Mouse (Mus musculus): ENCODE measurements around the gene Ushbp1. TPM values are rescaled to one million over a fixed set of nuclear protein-coding genes. Genes with fewer than 3 reads are reported as not detected.

Gene Ushbp1
- total and polyA plus RNA-seq, 3 experiments: 0.08 to 0.11 TPM; not detected in 1

DNA sequence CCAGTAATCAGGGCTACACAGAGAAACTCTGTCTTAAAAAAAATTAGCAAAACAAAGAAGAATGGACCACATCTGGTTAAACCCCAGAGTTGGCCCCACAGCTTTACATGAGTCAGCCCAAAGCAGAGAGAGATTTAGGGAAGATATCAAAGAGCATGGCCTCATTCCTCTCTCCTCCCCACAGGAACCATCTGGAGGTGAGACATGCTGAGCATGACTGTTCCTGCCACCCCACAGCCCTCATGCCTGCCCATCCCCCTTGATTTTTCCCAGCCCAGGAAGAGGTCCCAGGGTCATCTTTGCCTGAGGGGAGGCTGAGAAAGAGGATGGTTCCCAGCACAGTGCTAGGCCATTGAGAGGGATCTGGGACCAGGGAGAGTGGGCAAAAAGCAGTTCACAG is 27.2 kb downstream of the Ushbp1 start:
- DNase-seq (ENCODE audit: low spot score) (no peak), ATAC-seq (ENCODE audit: extremely low read depth, insufficient number of reproducible peaks, low FRiP score, poor library complexity, severe bottlenecking) (no peak)
- no peak for TF ChIP-seq POLR2AphosphoS5 (IDR thresholded peaks at IDR 0.05; ENCODE audit: insufficient replicate concordance, low read depth, low read length)
- no peak for TF ChIP-seq CTCF (IDR thresholded peaks at IDR 0.05; ENCODE audit: low read depth, low read length)
- TF ChIP-seq GATA1 (IDR thresholded peaks at IDR 0.05; ENCODE audit: borderline replicate concordance, low read length): no peak
- TF ChIP-seq TAL1 (conservative IDR thresholded peaks at IDR 0.05; ENCODE audit: low read depth, low read length): no peak
- no peak for TF ChIP-seq GATA2 (IDR thresholded peaks at IDR 0.05; ENCODE audit: borderline replicate concordance, low read depth, low read length)
- Histone ChIP-seq H3K4me1 (ENCODE audit: insufficient read depth, low read depth, low read length) (peaks cover 54% of the 10 kb centered on the region), H3K27me3 (ENCODE audit: insufficient read depth, low read length) (no peaks in the 10 kb centered on the region), H3K4me3 (ENCODE audit: low read depth, low read length) (peak overlapping the region; percentile 48; the same call in 1 of the 2 replicates), H3K36me3 (replicated peaks) (peaks cover 37% of the 10 kb centered on the region), H3K9me3 (replicated peaks) (no peaks in the 10 kb centered on the region)

DNA sequence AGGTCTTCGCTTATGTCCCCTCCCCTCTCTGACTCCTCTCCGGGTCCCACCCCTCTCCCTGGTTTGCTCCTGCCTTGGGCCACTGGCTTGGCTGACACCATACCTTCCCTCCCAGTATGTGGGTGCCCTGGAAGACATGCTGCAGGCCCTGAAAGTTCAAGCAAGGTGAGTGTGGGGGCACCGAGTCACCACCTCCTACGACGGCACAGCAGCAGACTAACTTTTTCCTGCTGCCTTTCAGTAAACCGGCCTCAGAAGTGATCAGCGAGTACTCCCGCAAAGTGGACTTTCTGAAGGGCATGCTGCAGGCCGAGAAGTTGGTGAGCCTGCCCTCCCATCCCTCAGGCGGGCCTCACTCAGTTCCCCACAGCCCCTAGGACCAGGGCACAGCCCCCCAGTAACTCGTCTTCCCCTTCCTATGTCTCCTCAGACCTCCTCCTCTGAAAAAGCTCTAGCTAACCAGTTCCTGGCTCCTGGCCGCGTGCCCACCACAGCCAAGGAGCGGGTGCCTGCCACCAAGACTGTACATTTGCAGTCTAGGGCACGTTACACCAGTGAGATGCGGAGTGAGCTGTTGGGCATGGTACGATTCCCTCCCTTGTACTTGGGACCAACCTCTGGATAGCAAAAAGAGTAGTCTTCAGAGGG is 27.9 kb downstream of the Ushbp1 start:
- peak overlapping the region; percentile 81 for H3K4me3 ChIP-seq (ENCODE audit: low read depth, low read length)
- no peak for TF ChIP-seq TAL1 (conservative IDR thresholded peaks at IDR 0.05; ENCODE audit: low read depth, low read length)
- no peak for TF ChIP-seq GATA2 (IDR thresholded peaks at IDR 0.05; ENCODE audit: borderline replicate concordance, low read depth, low read length)
- no peak for TF ChIP-seq GATA1 (IDR thresholded peaks at IDR 0.05; ENCODE audit: borderline replicate concordance, low read length)
- no peak for TF ChIP-seq CTCF (IDR thresholded peaks at IDR 0.05; ENCODE audit: low read depth, low read length)
- no peak for TF ChIP-seq POLR2AphosphoS5 (IDR thresholded peaks at IDR 0.05; ENCODE audit: insufficient replicate concordance, low read depth, low read length)
- DNase-seq (ENCODE audit: low spot score): peak; percentile 94
- H3K4me1 ChIP-seq (ENCODE audit: insufficient read depth, low read depth, low read length): peaks cover 49% of the 10 kb centered on the region
- ATAC-seq (ENCODE audit: extremely low read depth, insufficient number of reproducible peaks, low FRiP score, poor library complexity, severe bottlenecking): no peak
- H3K27me3 ChIP-seq (ENCODE audit: insufficient read depth, low read length): no peaks in the 10 kb centered on the region
- H3K9me3 ChIP-seq (replicated peaks): no peaks in the 10 kb centered on the region
- H3K36me3 ChIP-seq (replicated peaks): peaks cover 33% of the 10 kb centered on the region

DNA sequence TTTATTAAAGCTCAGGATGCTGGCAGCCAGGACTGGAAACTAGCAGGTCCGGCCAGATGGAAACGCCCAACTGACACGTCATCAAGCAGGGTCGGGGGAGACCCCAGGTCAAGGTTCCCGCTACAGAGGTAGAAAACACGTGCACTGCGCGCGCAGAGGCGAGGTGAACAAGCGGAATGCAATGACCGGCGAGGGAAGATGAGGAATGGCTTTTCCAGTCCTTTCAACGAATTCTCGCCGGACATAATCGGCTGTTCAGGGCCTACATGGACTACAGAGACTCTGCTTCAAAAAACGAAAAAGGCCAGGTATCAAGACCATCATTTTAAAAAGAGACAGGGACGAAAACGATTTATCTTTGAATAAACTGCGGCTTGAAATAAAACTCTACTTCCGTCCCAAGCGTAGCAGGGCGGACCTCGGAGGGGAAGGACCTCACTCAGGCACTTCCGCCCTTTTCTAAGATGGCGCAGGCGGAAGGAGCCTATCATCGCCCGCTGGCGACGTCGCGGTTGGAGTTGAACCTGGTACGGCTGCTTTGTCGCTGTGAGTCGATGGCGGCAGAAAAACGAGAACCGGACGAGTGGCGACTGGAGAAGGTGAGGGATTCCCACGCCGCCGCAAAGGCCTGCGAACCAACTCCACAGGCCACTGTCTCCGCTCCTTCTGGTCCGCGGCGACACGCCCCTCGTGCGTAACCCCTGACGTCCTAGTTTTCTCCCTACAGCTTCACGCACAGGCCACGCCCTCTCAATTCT is 28.7 kb downstream of the Ushbp1 start, which contains the start of gene Use1:
Gene Use1 (plus strand): TSS at position 78 of the 758 bp plus-strand sequence.
- Histone ChIP-seq H3K27me3 (ENCODE audit: insufficient read depth, low read length) (no peaks in the 10 kb centered on the region), H3K4me1 (ENCODE audit: insufficient read depth, low read depth, low read length) (peaks cover 43% of the 10 kb centered on the region), H3K9me3 (replicated peaks) (no peaks in the 10 kb centered on the region), H3K36me3 (replicated peaks) (peaks cover 28% of the 10 kb centered on the region), H3K4me3 (ENCODE audit: low read depth, low read length) (peak within 1 kb of the TSS; percentile 81)
- peak; percentile 65 for ATAC-seq (ENCODE audit: extremely low read depth, insufficient number of reproducible peaks, low FRiP score, poor library complexity, severe bottlenecking)
- TF ChIP-seq GATA2 (IDR thresholded peaks at IDR 0.05; ENCODE audit: borderline replicate concordance, low read depth, low read length): no peak
- no peak for TF ChIP-seq GATA1 (IDR thresholded peaks at IDR 0.05; ENCODE audit: borderline replicate concordance, low read length)
- no peak for TF ChIP-seq CTCF (IDR thresholded peaks at IDR 0.05; ENCODE audit: low read depth, low read length)
- peak; percentile 59 for DNase-seq (ENCODE audit: low spot score)

DNA sequence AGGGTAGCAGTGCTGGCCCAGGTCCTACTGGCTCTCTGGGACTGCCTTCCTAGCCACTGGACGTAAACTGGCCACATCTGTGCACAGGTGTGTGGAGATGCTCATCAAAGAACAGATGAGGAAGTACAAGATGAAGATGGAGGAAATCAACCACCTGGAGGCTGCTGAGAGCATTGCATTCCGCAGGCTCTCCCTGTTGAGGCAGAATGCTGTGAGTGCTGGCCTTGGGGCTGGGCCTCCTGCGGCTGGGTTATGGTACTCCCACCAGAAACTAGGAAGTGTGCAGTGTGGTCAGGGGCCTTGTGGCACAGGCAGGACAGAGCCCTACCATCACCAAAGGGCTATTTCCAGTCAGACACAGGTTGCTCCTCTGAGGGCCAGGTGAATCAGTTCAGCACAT is 37.6 kb downstream of the Ushbp1 start:
- no peak for ATAC-seq (ENCODE audit: extremely low read depth, insufficient number of reproducible peaks, low FRiP score, poor library complexity, severe bottlenecking)

DNA sequence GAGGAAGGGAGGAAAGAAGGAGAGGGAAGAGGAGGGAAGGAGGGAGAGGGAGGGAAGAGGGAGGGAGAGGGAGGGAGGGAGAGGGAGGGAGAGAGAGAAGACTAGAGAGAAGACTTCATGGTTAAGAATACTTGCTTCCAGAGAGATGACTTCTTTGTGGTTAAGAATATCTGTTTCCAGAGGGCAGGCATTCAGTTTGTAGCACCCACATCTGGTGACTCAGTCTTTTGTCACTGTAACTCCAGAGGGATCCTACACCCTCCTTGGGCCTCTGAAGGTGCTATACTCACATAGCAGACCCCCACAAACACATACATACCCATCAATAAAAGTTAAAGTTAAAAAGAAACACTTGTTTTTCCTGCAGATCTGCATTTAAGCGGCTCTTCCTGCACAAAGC is 44.1 kb downstream of the Ushbp1 start:
- no peaks in the 10 kb centered on the region for H3K4me1 ChIP-seq (ENCODE audit: insufficient read depth, low read depth, low read length)
- peaks cover 99% of the 10 kb centered on the region for H3K36me3 ChIP-seq (replicated peaks)
- no peak for TF ChIP-seq GATA1 (IDR thresholded peaks at IDR 0.05; ENCODE audit: borderline replicate concordance, low read length)
- TF ChIP-seq TAL1 (conservative IDR thresholded peaks at IDR 0.05; ENCODE audit: low read depth, low read length): no peak
- no peak for TF ChIP-seq GATA2 (IDR thresholded peaks at IDR 0.05; ENCODE audit: borderline replicate concordance, low read depth, low read length)
- TF ChIP-seq POLR2AphosphoS5 (IDR thresholded peaks at IDR 0.05; ENCODE audit: insufficient replicate concordance, low read depth, low read length): no peak
- TF ChIP-seq CTCF (IDR thresholded peaks at IDR 0.05; ENCODE audit: low read depth, low read length): no peak
- H3K4me3 ChIP-seq (ENCODE audit: low read depth, low read length): no peak overlapping the region
- ATAC-seq (ENCODE audit: extremely low read depth, insufficient number of reproducible peaks, low FRiP score, poor library complexity, severe bottlenecking): no peak
- no peak for DNase-seq (ENCODE audit: low spot score)
- no peaks in the 10 kb centered on the region for H3K9me3 ChIP-seq (replicated peaks)
- H3K27me3 ChIP-seq (ENCODE audit: insufficient read depth, low read length): no peaks in the 10 kb centered on the region

More for the DNA sequence above, 37.6 kb downstream of the Ushbp1 start:
- no peaks in the 10 kb centered on the region for H3K9me3 ChIP-seq (replicated peaks)
- H3K4me1 ChIP-seq (ENCODE audit: insufficient read depth, low read depth, low read length): peaks cover 10% of the 10 kb centered on the region
- DNase-seq (ENCODE audit: low spot score): no peak
- H3K36me3 ChIP-seq (replicated peaks): peaks cover 86% of the 10 kb centered on the region
- no peak overlapping the region for H3K4me3 ChIP-seq (ENCODE audit: low read depth, low read length)
- TF ChIP-seq TAL1 (conservative IDR thresholded peaks at IDR 0.05; ENCODE audit: low read depth, low read length): no peak
- TF ChIP-seq GATA2 (IDR thresholded peaks at IDR 0.05; ENCODE audit: borderline replicate concordance, low read depth, low read length): no peak
- no peak for TF ChIP-seq CTCF (IDR thresholded peaks at IDR 0.05; ENCODE audit: low read depth, low read length)
- H3K27me3 ChIP-seq (ENCODE audit: insufficient read depth, low read length): no peaks in the 10 kb centered on the region

DNA sequence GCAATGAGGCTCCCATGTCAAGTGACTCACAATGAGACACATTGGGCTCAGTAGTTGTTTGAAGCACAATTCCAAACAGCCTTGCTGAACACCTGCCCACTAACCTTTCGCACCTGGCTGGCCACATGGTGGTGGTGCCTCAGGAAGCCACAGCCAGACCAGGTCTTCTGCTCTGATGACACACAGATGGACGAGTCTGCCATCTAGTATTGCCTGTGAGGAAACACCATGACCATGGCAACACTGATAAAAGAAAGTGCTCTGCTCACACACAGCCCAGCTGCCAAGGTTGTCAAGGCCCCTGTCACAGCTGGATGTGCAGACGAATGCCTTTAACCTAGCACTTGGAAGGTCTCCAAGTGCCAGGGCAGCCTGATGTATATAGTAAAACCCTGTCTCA is 44.5 kb downstream of the Ushbp1 start:
- Histone ChIP-seq H3K4me1 (ENCODE audit: insufficient read depth, low read depth, low read length) (no peaks in the 10 kb centered on the region), H3K27me3 (ENCODE audit: insufficient read depth, low read length) (no peaks in the 10 kb centered on the region), H3K36me3 (replicated peaks) (peaks cover 99% of the 10 kb centered on the region), H3K4me3 (ENCODE audit: low read depth, low read length) (no peak overlapping the region), H3K9me3 (replicated peaks) (no peaks in the 10 kb centered on the region)
- DNase-seq (ENCODE audit: low spot score): no peak
- ATAC-seq (ENCODE audit: extremely low read depth, insufficient number of reproducible peaks, low FRiP score, poor library complexity, severe bottlenecking): no peak
- TF ChIP-seq GATA1 (IDR thresholded peaks at IDR 0.05; ENCODE audit: borderline replicate concordance, low read length): no peak
- no peak for TF ChIP-seq POLR2AphosphoS5 (IDR thresholded peaks at IDR 0.05; ENCODE audit: insufficient replicate concordance, low read depth, low read length)
- TF ChIP-seq GATA2 (IDR thresholded peaks at IDR 0.05; ENCODE audit: borderline replicate concordance, low read depth, low read length): no peak
- TF ChIP-seq CTCF (IDR thresholded peaks at IDR 0.05; ENCODE audit: low read depth, low read length): no peak
- TF ChIP-seq TAL1 (conservative IDR thresholded peaks at IDR 0.05; ENCODE audit: low read depth, low read length): no peak

Data from G1E (cell line).